Mouse (Mus musculus) frontal cortex, postnatal 10 days (tissue): Measurements from ENCODE around the gene Ldlrap1.
"Not testable (repeated sequence)": the region's sequence is repeated elsewhere in the genome, so short reads cannot be mapped to it uniquely, and the experiment has no call there.

Source experiments
- DNase-seq, 2 experiments: peaks; one replicate each; pipeline ENCODE4 v3.0.0; 2022; ENCODE audit warnings: low spot score in 2 of 2, mixed read lengths in 1 of 2

Ldlrap1 gene

DNA sequence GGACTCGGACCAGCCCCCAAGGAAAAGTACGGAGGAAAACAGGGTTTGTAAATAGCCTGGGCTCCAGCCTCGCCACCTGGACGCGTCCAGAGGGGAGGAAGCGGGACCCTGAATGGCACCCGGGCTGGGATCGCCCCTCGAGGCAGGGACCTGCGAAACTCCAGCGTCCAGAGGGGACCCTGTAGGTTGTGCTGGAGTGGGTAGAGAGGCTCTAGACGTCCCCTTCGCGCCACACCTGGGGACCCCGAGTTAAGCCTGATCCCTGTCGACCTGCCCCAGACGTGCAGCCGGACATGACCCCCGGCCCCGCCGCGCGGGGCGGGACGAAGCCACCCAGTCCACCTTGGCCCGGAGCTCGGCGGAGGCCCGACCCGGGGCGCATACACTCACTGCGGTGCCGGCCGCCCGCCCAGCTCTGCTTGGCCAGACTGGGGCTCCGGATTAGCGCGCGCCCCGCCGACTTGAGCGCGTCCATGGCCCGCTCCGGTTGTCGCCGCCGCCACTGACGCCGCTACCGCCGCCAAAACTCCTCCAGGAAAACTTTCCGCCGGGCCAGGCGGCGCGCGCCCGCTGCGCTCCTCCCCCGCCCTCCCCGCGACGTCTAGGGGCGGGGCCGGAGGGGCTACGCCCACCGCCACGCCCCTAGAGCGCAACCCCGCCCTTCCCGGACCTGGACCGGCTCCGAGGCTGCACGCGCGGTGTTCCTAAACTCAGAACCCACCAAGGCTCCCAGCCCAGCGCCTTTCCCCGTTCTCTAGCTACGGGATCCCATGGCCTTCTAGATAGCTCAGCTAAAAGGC lies at the start of gene Ldlrap1:
Ldlrap1 (minus strand) TSS at position 599 of the 800 bp plus-strand sequence.
- DNase-seq: peak in 1 of 2 experiments; percentile 51

DNA sequence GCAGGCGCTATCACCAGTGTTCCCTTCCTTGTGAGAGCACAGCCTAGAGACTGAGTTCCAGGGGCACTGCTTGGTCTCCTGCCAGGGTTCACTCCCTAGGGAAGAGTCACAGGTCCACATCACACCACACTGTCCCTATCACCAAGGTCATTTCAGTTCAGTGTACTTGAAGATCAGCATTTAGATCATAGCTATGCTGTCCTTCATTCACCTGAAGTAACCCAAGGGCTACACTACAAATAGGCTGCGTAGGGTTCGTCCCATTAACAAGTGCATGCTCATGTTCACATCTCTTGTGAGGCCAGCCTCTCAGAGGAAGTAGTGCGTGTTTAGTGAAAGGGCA lies 46.4 kb upstream of the Ldlrap1 start:
- DNase-seq: no peak

DNA sequence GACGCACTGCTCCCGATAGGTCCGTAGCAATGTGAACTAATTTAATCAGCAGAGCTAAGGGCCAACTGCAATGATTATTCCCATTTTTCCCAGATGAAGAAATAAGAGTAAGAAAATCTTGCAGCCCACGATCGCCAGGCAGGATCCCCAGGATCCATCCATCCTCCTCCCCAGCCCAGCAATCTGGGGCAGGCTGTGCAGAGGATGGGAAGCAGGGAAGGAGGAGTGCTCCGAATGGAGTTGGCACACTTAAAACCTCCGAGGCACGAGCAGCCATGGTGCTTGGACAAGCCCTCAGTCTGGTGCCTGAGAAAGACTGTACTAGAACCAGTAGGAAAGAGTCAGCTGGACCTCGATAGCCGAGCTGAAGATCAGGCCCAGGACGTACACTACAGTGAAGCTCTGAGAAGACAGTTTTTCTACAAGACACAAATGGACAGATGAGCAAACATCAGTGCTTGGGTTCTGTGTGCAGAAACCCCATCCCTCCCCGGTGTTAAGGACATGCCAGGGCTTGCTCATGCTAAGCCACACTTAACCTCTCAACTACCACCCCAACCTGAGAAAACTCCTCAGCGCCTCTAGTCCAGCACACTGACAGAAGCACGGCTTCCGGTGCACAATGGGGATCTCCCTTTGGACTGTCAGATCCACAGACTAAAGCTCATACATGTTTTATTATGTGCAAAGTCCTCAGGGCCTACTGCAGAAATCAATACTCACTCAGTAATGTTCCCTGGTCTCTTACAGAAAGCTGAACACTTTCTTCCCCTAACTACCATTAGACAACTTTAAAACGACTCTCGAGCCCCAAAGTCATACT lies 45.8 kb upstream of the Ldlrap1 start:
- no peak for DNase-seq

DNA sequence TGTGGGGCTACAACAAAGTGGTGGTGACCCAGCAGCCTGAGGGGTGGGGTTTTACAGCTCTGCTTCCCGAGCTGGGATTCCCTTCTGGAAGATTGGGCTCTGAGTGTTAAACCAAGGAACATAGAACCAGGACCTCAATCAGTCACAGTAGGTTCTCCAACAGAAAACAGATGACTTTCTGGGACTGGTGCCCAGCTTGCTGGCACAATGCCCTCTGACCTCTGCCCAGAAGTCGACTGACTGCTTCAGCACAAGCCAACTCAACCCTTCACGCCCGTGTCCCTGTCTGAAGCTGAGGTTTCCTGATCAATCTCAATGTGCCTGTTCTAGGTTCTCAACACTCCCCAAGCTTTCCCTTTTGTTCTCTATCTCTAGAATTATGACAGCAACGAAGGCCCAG lies 36.9 kb upstream of the Ldlrap1 start:
- no peak for DNase-seq

DNA sequence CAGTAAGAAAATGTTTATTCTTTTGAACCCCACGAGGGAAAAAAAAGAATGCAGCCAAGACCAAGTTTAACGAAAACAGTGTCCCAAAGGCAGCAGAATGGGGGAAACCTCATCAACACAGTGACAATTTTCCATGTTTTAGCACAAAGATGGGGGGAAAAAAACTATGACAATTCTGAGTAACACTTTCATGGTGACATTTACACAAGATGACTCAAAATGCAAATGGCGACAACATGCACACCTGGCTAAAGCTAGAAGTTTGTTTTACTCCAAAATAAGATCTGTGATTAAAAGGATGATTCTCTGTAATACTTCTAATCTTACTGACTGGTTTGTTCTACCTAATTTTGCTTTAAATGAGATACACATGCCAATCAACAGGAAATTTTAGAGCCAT lies 34.9 kb upstream of the Ldlrap1 start:
- DNase-seq: no peak

DNA sequence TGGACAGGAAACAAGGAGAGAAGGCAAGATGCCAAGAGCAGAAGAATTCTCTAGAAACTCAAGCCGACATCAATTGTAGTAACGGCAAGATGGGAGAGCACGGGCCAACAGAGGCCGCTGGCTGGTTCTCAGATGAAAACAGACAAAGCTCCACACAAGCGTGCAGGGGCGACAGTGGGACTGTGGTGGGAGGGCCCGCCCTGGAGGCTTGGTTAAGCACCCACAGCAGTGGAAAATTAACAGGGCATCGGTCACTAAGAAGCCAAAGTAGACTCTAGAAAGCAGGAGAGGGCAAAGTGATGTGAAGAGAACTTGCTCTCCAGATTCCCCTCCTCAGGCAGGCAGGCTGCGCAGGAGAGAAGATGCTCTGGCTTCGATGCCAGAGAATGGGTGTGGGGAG lies 34.3 kb upstream of the Ldlrap1 start:
- no peak for DNase-seq

DNA sequence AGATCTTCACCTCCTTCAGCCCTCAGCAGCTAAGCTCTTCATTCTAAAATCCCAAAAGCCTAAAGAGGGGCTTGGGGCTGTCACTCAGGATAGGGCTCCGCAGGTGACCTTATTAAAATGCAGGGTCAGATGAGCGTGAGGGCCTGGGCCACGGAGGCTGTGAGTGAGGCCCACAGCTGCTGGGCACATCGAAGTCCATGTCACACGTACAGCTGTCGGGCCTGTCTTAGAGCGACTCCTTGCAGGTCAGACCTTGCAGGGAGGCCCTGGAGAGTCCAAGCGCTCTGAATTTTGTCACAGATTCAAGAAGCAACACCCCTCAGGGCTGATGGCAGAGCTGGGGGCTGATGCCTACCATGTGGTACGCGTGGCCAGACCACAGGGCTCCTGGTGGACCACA lies 32.9 kb upstream of the Ldlrap1 start:
- DNase-seq: no peak

DNA sequence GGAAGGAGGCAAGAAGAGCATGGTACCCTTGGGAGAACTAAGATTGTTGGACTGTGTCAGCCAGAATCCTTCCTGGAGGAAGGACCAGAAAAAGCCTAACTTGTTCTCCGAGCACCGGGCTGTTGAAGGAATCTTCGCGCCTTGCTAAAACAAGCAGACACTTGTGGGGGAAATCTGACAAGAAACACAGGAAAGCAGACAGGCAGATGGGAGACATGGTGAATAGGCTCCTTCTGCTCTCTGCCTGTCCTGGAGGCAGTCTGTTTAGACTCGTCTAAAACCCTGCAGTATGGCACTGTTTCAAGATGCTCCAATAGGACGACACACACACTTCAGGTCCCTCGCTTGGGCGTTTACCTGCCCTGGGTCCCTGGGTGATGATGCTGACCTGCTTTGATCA lies 32.3 kb upstream of the Ldlrap1 start:
- DNase-seq: peak in 1 of 2 experiments; percentile 43

DNA sequence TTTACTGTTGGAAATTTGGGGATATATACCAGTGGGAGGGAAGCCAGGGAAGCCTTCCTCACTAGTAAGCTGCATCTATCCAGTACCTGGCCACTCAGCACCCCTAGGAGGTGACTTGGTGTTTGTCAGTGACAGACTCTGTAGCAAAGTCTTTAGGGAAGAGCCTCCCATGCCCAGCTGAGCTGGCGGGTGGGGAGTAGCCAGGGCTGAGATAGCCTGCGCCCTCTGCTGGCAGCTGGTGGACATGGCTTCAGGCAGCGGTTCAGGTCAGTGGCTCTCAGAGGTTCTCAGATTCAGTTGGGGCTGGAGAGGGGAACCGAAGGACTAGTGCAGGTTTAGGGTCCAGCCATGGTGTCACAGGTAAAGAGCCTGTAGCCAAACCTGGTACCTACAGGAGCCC lies 31.4 kb upstream of the Ldlrap1 start:
- peak in 1 of 2 experiments; percentile 44 for DNase-seq

DNA sequence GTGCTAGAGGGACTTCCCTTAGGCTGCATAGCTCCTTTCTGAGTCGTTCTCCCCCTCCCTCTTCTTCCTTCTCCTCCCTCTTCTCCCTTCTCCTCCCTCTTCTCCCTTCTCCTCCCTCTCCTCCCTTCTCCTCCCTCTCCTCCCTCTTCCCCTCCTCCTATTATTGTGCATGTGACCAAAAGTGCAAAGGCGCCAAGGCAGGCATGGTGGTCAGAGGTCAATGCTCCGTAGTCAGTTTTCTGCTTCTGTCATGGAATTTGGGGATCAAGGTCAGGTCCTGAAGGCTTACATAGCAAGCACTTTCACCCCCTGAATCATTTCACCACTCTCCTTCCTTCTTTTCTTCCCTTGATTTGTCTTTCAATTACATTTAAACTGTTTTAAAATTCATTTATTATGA lies 31.0 kb upstream of the Ldlrap1 start:
- no peak for DNase-seq

DNA sequence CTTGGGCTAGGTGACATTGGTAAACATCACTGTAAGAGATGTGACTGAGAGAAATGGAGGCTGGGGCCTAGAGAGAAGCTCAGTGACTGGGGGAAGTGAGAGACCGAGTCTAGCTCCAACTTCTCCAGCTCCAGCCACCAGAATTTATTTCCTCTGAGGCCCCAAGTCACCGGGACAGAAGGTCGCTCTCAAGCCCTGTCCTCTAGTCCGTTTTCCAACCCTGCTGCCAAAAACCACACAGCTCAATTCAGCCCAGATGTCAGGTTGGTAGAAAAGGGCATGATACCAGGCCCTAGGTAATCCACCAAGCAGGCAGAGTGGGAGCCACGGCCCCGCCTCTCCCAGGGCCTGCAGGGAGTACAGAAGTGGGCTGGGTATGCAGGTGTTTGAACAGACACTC lies 29.8 kb upstream of the Ldlrap1 start:
- DNase-seq: no peak

DNA sequence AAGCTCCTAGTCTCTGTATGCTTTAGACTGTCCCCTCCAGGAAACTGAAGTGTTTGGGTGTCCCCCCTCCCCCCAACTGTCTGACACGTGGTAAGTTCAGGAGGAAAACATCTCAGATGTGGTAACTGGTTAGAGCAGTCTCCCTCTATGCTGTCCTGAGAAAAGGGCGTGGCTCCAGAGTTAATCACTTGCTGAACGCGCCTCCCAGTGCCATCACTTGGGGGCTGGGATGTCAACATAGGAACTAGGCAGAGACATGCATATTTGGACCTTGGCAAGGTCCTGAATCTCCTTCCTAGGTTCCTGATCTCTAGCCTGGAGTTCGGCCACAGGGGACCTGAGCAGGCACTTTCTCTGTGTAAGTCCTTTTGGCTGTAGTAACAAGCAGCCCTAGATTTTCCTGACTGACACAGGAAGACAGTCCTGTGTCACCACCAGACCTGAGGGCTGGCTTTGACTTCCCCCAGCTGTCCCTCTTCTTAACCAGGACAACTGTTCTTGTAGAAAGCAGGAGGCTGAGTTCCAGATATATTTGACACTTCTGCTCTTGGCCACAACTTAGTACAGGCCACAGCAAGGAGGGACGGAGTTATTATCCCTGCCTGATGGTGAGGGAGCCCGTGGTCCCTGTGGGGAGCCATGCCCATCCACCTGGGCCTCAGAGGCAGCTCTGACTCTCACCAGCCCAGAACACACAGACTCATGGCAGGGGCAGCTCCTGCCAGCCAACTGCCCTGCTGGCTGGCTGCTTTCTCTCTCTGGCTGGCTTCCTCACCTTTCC lies 28.9 kb upstream of the Ldlrap1 start:
- no peak for DNase-seq

DNA sequence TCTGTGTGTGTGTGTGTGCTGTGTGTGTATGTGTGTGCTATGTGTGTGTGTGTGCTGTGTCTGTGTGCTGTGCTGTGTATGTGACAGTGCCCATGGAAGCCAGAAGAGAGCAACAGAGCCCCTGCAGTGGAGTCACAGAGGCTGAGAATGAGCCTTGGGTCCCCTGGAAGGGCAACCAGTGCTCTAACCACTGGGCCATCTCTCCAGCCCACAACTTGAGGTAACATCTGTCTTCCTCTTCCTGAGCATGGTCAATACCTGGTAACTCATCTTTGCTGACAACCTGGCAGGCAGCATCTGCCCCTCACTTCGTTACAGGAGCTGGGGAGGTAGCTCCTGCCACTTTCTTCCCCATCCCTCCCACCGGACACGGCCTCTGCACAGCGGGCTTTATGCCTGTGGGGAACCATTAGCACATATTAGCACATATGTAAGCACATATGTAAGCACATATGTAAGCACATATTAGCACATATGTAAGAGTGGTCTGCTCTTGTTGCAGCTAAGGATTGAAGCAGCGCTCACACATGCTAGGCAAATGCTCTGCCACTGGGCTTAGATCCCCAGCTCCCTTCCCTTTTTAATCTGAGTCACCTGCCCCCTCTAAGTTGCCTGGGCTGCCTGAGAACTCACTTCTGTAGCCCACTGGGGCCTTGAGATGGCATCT lies 28.1 kb upstream of the Ldlrap1 start:
- DNase-seq: no peak

DNA sequence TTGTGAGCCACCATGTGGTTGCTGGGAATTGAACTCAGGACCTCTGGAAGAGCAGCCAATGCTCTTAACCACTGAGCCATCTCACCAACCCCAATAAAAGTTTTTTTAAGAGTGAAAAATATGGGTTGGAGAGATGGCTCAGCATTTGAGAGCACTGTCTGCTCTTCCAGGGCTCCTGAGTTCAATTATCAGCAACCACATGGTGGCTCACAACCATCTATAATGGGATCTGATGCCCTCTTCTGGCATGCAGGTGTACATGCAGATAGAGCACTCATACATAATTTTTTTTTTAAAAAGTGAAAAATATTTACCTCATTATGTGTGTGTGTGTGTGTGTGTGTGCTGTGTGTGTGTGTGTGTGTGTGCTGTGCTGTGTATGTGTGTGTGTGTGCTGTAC lies 27.1 kb upstream of the Ldlrap1 start:
- DNase-seq: not testable (repeated sequence)

DNA sequence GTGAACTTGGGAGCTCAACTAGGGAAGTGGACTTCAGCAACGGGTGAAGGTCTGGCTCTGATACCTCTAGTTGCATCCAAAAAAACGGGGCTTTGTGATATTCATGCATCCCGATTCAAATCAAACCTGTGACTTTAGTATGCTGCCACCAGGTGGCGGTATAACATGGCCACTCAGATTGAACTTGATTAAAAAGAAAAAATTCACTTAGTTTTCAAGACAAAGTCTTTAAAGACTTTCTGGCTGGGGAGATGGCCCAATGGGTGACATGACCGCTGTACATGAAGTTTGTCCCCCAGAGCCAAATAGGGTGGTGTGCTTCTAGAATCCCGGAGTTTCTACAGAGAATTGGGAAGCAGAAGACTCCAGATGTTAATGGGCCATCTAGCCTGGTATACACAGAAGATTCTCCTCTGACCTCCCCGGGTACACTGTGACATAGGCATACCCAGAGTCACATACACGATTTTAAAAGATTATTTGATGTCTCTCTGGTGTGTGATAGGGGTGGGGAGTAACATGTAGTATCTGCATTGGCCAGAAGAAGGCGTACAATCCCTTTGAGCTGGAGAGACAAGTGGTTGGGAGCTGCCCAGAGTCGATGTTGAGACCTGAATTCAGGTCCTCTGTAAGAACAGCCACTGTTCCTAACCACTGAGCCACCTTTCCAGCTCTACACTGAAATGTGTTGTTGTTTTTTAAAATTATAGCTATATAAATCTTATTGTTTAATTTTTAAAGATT lies 25.6 kb upstream of the Ldlrap1 start:
- DNase-seq: peak in 1 of 2 experiments; percentile 44

DNA sequence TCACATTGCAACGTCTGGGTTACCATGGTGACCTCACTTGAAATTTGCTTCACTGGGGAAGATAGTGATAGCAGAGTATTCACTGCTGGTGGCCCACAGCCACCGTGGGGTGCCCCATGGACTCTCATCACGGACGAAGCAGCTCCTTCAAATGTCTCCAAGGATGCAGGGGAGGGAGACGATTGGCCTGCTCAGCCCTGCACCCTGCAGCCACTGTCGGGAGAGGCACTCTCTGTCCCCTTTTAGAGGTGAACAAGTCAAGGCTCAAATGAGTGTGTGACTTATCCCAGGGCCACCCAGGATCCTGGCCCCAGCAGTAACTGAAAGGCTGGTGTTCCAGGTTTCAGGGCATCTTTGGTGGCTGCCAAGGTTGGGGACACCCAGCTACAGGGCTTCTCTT lies 23.9 kb upstream of the Ldlrap1 start:
- DNase-seq: no peak

DNA sequence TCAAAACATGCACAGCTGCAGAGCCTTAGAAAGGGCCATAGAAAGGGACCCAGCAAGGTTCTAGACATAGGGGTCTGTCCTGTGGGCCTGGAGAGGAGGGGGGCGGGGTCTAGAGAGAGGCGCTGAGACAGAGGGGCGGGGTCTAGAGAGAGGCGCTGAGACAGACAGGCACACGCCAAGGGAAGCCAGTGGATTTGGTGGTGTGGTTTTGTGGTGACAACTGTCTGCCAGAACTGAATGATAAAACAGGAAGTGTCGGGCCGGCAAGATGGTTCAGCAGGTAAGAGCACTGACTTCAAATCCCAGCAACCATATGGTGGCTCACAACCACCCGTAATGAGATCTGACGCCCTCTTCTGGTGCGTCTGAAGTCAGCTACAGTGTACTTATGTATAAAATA lies 19.1 kb upstream of the Ldlrap1 start:
- no peak for DNase-seq

DNA sequence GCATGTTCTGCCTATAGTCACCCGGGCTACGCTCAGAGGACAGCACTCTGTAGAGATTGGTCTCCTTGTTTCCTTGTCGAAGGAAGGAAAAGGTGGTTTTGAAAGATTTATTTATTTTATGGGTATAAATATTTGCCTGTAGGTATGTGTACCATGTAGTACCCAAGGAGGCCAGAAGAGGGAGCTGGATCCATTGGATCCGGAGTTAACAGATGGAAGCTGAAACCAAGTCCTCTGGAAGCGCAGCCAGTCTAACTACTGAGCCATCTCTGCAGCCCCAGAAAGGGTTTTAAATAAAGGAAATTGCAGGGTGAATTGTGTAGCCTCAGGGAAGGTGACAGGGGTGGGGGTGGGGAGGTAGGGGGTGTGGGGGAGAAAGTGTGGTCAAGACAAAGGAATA lies 16.9 kb upstream of the Ldlrap1 start:
- DNase-seq: no peak

DNA sequence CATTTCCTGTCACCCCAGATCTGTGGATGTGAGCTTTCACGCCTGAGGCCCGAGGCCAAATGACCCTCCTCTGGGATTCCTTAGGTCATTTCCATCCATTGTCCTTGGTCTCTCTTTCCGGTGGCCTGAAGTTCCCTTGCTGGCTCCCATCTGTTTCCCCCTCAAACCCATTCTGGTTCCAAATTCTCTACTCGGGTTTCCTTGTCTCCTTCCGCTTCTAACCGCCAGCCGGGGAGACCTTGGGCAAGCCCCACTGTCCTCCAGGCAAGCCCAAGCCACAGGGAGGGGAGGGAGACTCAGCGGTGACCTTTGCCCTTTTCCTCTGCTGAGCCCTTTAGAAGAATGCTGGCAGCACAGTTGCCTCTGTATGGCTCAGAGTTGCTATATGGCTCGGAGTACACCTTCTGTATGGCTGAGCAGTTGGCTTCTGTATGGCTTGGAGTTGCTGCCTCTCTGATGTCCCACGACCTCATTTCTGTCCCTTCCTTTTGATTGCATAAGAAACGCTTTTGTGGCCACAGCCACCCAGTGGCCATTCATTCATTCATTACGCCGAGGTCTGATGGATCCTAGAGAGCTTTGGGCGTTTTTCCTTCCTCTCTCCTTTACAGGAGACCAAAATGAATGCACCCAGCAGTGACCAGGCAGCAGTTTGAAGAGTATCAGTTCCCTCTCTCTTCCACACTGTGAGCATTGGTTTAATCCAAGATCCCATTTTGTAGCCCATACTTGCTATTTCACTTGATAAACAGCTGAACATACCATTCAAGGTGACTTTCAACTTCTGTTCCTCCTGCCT lies 11.5 kb upstream of the Ldlrap1 start:
- no peak for DNase-seq

DNA sequence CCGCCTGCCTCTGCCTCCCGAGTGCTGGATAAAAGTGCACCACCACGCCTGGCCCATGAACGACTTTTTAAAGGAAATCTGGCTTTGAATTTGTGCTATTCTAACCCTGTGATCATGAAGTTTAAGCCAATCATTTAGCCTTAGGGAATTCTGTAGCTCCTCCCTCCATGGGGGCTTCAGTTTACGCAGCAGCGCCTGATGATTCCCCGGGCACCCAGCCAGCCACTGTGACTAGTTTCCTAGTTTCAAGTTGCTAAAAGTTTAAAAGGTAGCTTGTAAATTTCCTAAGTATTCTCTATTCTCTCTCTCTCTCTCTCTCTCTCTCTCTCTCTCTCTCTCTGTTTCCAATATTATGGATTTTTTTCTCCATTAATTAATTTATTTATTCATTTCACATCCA lies 8.4 kb upstream of the Ldlrap1 start:
- DNase-seq: no peak
